Mouse (Mus musculus): ENCODE data around the gene Cacng4.

GRCm38 (mm10) chr11:107710379-107710778 is 84.0 kb downstream of the Cacng4 start:
- TF ChIP-seq USF1 (IDR thresholded peaks at IDR 0.05; ENCODE audit: low read depth): no peak
- no peak for TF ChIP-seq MAX (IDR thresholded peaks at IDR 0.05; ENCODE audit: low read depth)
- TF ChIP-seq TCF12 (IDR thresholded peaks at IDR 0.05; ENCODE audit: insufficient read depth, poor library complexity, severe bottlenecking): no peak

Data from myocyte (in vitro differentiated cells).